Mouse (Mus musculus): ENCODE measurements at regions not wholly inside any gene's neighbourhood (a gene's known extent, or its start where the extent isn't known, plus 50 kb on each side); places are given as distances from the start of the nearest gene placed in this dataset.

- H3K27me3 ChIP-seq (ENCODE audit: insufficient read depth, poor library complexity, severe bottlenecking) = no peaks in the 10 kb centered on the region
- WGBS = 74% methylated on average over 6 of the region's 6 CpGs
- H3K36me3 ChIP-seq = no peaks in the 10 kb centered on the region
- no peak overlapping the region for H3K4me3 ChIP-seq
- no peak for DNase-seq (ENCODE audit: low spot score)
- H3K9me3 ChIP-seq = no peaks in the 10 kb centered on the region
- peaks cover 3% of the 10 kb centered on the region; the same call in 1 of the 2 replicates for H3K4me1 ChIP-seq
- H3K27ac ChIP-seq = no peak overlapping the region
Observed at GRCm38 (mm10) chr10:84104556-84104955, 335.8 kb downstream of the Nuak1 start.

GRCm38 (mm10) chr10:84109680-84110371 lies 330.6 kb downstream of the Nuak1 start:
- Histone ChIP-seq H3K4me3 (no peak overlapping the region), H3K36me3 (no peaks in the 10 kb centered on the region), H3K27ac (no peak overlapping the region), H3K4me1 (peaks cover 18% of the 10 kb centered on the region; the same call in 1 of the 2 replicates), H3K9me3 (no peaks in the 10 kb centered on the region), H3K27me3 (ENCODE audit: insufficient read depth, poor library complexity, severe bottlenecking) (no peaks in the 10 kb centered on the region)
- DNase-seq (ENCODE audit: low spot score) = no peak
- WGBS = 53% methylated on average over 7 of the region's 7 CpGs

- 40% methylated on average over 4 of the region's 4 CpGs for WGBS
- no peak overlapping the region for H3K4me3 ChIP-seq
- no peak overlapping the region for H3K27ac ChIP-seq
- no peak for DNase-seq (ENCODE audit: low spot score)
- H3K27me3 ChIP-seq (ENCODE audit: insufficient read depth, poor library complexity, severe bottlenecking) = no peaks in the 10 kb centered on the region
- H3K4me1 ChIP-seq = peaks cover 18% of the 10 kb centered on the region; the same call in 1 of the 2 replicates
- H3K9me3 ChIP-seq = no peaks in the 10 kb centered on the region
- no peaks in the 10 kb centered on the region for H3K36me3 ChIP-seq
Observed at GRCm38 (mm10) chr10:84110372-84110985, 329.9 kb downstream of the Nuak1 start.

- H3K4me3 ChIP-seq = no peak overlapping the region
Observed at GRCm38 (mm10) chr10:84111502-84111901, 328.9 kb downstream of the Nuak1 start.

GRCm38 (mm10) chr10:84111909-84112308 lies 328.5 kb downstream of the Nuak1 start:
- Histone ChIP-seq H3K4me3 (no peak overlapping the region), H3K36me3 (no peaks in the 10 kb centered on the region), H3K27ac (no peak overlapping the region), H3K27me3 (ENCODE audit: insufficient read depth, poor library complexity, severe bottlenecking) (no peaks in the 10 kb centered on the region), H3K4me1 (peaks cover 18% of the 10 kb centered on the region; the same call in 1 of the 2 replicates), H3K9me3 (no peaks in the 10 kb centered on the region)
- WGBS = 70% methylated on average over 5 of the region's 5 CpGs
- DNase-seq (ENCODE audit: low spot score) = no peak

More at GRCm38 (mm10) chr10:84111502-84111901, 328.9 kb downstream of the Nuak1 start:
- H3K27me3 ChIP-seq (ENCODE audit: insufficient read depth, poor library complexity, severe bottlenecking) = no peaks in the 10 kb centered on the region
- WGBS = 30% methylated on average over 5 of the region's 5 CpGs
- no peaks in the 10 kb centered on the region for H3K9me3 ChIP-seq
- no peaks in the 10 kb centered on the region for H3K36me3 ChIP-seq
- peaks cover 18% of the 10 kb centered on the region; the same call in 1 of the 2 replicates for H3K4me1 ChIP-seq
- DNase-seq (ENCODE audit: low spot score) = no peak
- no peak overlapping the region for H3K27ac ChIP-seq

GRCm38 (mm10) chr10:84119952-84120550 lies 320.3 kb downstream of the Nuak1 start:
- H3K27me3 ChIP-seq (ENCODE audit: insufficient read depth, poor library complexity, severe bottlenecking) = no peaks in the 10 kb centered on the region
- H3K27ac ChIP-seq = no peak overlapping the region
- no peak overlapping the region for H3K4me3 ChIP-seq
- no peaks in the 10 kb centered on the region for H3K4me1 ChIP-seq
- no peaks in the 10 kb centered on the region for H3K36me3 ChIP-seq
- H3K9me3 ChIP-seq = no peaks in the 10 kb centered on the region
- DNase-seq (ENCODE audit: low spot score) = no peak
- 86% methylated on average over 8 of the region's 8 CpGs for WGBS

- Histone ChIP-seq H3K27me3 (ENCODE audit: insufficient read depth, poor library complexity, severe bottlenecking) (no peaks in the 10 kb centered on the region), H3K36me3 (no peaks in the 10 kb centered on the region), H3K9me3 (no peaks in the 10 kb centered on the region), H3K4me1 (no peaks in the 10 kb centered on the region), H3K27ac (no peak overlapping the region), H3K4me3 (no peak overlapping the region)
- WGBS = 74% methylated on average over 4 of the region's 4 CpGs
- no peak for DNase-seq (ENCODE audit: low spot score)
Observed at GRCm38 (mm10) chr10:84137019-84137658, 303.3 kb downstream of the Nuak1 start.

GRCm38 (mm10) chr10:84142741-84143454 lies 297.5 kb downstream of the Nuak1 start:
- H3K36me3 ChIP-seq = no peaks in the 10 kb centered on the region
- H3K4me3 ChIP-seq = no peak overlapping the region
- peaks cover 8% of the 10 kb centered on the region for H3K4me1 ChIP-seq
- no peaks in the 10 kb centered on the region for H3K9me3 ChIP-seq
- no peaks in the 10 kb centered on the region for H3K27me3 ChIP-seq (ENCODE audit: insufficient read depth, poor library complexity, severe bottlenecking)
- no peak for DNase-seq (ENCODE audit: low spot score)
- no peak overlapping the region for H3K27ac ChIP-seq
- WGBS = 62% methylated on average over 8 of the region's 8 CpGs

GRCm38 (mm10) chr10:84143674-84144343 lies 296.6 kb downstream of the Nuak1 start:
- H3K36me3 ChIP-seq = no peaks in the 10 kb centered on the region
- H3K4me1 ChIP-seq = peaks cover 8% of the 10 kb centered on the region
- H3K27me3 ChIP-seq (ENCODE audit: insufficient read depth, poor library complexity, severe bottlenecking) = no peaks in the 10 kb centered on the region
- no peak overlapping the region for H3K27ac ChIP-seq
- 46% methylated on average over 5 of the region's 5 CpGs for WGBS
- H3K4me3 ChIP-seq = no peak overlapping the region
- no peaks in the 10 kb centered on the region for H3K9me3 ChIP-seq
- no peak for DNase-seq (ENCODE audit: low spot score)

GRCm38 (mm10) chr10:84144344-84144687 lies 296.1 kb downstream of the Nuak1 start:
- Histone ChIP-seq H3K36me3 (no peaks in the 10 kb centered on the region), H3K27ac (no peak overlapping the region), H3K9me3 (no peaks in the 10 kb centered on the region)

GRCm38 (mm10) chr10:84147305-84147984 lies 293.0 kb downstream of the Nuak1 start:
- H3K27ac ChIP-seq = no peak overlapping the region
- no peaks in the 10 kb centered on the region for H3K27me3 ChIP-seq (ENCODE audit: insufficient read depth, poor library complexity, severe bottlenecking)
- WGBS = 71% methylated on average over 2 of the region's 2 CpGs
- H3K4me3 ChIP-seq = no peak overlapping the region
- H3K36me3 ChIP-seq = no peaks in the 10 kb centered on the region
- H3K9me3 ChIP-seq = no peaks in the 10 kb centered on the region
- no peak for DNase-seq (ENCODE audit: low spot score)
- H3K4me1 ChIP-seq = peaks cover 8% of the 10 kb centered on the region

More at GRCm38 (mm10) chr10:84144344-84144687, 296.1 kb downstream of the Nuak1 start:
- Histone ChIP-seq H3K27me3 (ENCODE audit: insufficient read depth, poor library complexity, severe bottlenecking) (no peaks in the 10 kb centered on the region), H3K4me1 (peaks cover 8% of the 10 kb centered on the region), H3K4me3 (no peak overlapping the region)
- no peak for DNase-seq (ENCODE audit: low spot score)

- Histone ChIP-seq H3K9me3 (no peaks in the 10 kb centered on the region), H3K4me1 (peaks cover 6% of the 10 kb centered on the region; the same call in 1 of the 2 replicates), H3K4me3 (no peak overlapping the region), H3K36me3 (no peaks in the 10 kb centered on the region), H3K27ac (no peak overlapping the region), H3K27me3 (ENCODE audit: insufficient read depth, poor library complexity, severe bottlenecking) (0 out of 2 replicates have a peak, but pooled peaks cover 4% of the 10 kb centered on the region)
- no peak for DNase-seq (ENCODE audit: low spot score)
- 82% methylated on average over 4 of the region's 4 CpGs for WGBS
Observed at GRCm38 (mm10) chr10:84163752-84164151, 276.6 kb downstream of the Nuak1 start.

Measured in heart, embryonic 10.5 days (tissue).